Mouse (Mus musculus) spleen, postnatal 36 days (tissue): Measurements from ENCODE around the gene Ncapg.

Source experiments
- DNase-seq, 2 experiments: peaks; one replicate each; pipeline ENCODE4 v3.0.0; 2022; ENCODE audit warnings: low spot score in 2 of 2, mixed read lengths in 1 of 2

Gene Ncapg

GRCm38 (mm10) chr5:45691678-45692077 lies 22.0 kb downstream of the Ncapg start:
- DNase-seq = no peak

- DNase-seq = no peak
These were observed 37.1 kb downstream of the Ncapg start for GRCm38 (mm10) chr5:45706811-45707210.

GRCm38 (mm10) chr5:45709653-45710052 lies 39.9 kb downstream of the Ncapg start:
- no peak for DNase-seq

- DNase-seq = no peak
These were observed 49.2 kb downstream of the Ncapg start for GRCm38 (mm10) chr5:45718848-45719488.

GRCm38 (mm10) chr5:45733751-45734150 lies 64.0 kb downstream of the Ncapg start:
- DNase-seq = no peak

- DNase-seq = no peak
These were observed 68.2 kb downstream of the Ncapg start for GRCm38 (mm10) chr5:45737911-45738310.
